In the genomic region with DNA sequence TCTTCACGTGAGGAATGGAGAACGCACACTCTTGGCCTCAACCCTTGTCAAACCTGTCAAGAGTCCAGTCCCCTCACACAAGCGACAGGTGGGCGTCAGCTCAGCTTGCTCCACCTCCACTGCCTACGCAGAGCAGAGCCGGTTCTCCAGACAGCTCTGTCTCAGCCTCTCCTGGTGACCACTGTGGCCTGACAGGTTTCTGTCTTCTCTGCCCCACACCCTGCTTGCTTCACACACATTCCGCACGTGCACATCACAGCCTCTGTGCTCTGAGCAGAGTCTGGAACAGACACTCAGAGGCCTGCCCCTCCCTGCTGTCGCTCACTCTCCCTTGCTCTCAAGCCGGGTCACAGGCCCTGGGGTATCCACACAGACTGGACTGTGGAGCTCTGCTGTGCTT, we compare ENCODE assay signal across 12 mouse cellular contexts. TPM values are rescaled to one million over a fixed set of nuclear protein-coding genes. Genes with fewer than 3 reads are reported as not detected.
A peak's percentile ranks its signal among the peaks of the same experiment; 100 is the strongest.
DNase-seq lines count a peak whose midpoint lies in the region; ATAC-seq and TF ChIP-seq lines count a peak whose summit lies in the region.
"Had no signal": no experiment of that assay in that cellular context is flagged by ENCODE, and none has a peak within 500 bp of the region (broad histone marks: within the 10 kb centered on the region; RNA-seq: fewer than 3 reads in every experiment).

No protein-coding gene starts in this region.

- DNase-seq in heart, adult 18-20 months, result no peak
- DNase-seq in left cerebral cortex, adult 2 months (ENCODE audit: extremely low spot score in 1 of 2, low spot score in 2 of 2), result no peak
- DNase-seq in left cerebral cortex, adult 9 months (ENCODE audit: low spot score in 2 of 2), result no peak
- no peak for DNase-seq in limb, embryonic 10.5 days (ENCODE audit: low spot score)
- DNase-seq: cerebellum, adult 11 months; cerebellum, postnatal 25 days; kidney, adult 2 months; thymus, postnatal 14 days had no signal

- 48% methylated on average over 10 of the region's 10 CpGs for WGBS in heart, embryonic 13.5 days
- 79% methylated on average over 10 of the region's 10 CpGs for WGBS in bone marrow, adult 2 months
- 75% methylated on average over 10 of the region's 10 CpGs for WGBS in limb, embryonic 10.5 days
- WGBS in forebrain, embryonic 13.5 days, result 76% methylated on average over 10 of the region's 10 CpGs

- ATAC-seq in heart, embryonic 13.5 days (ENCODE audit: extremely low read depth, insufficient number of reproducible peaks, low FRiP score, low TSS enrichment), result peak; percentile 42; the same call in 1 of the 2 replicates
- ATAC-seq in forebrain, embryonic 13.5 days, result no peak

- H3K4me1 ChIP-seq in heart, embryonic 13.5 days, result peaks cover 51% of the 10 kb centered on the region
- peaks cover 11% of the 10 kb centered on the region for H3K4me1 ChIP-seq in bone marrow, adult 2 months (ENCODE audit: control insufficient read depth, insufficient read depth, low read length)
- H3K4me1 ChIP-seq in limb, embryonic 10.5 days, result peaks cover 37% of the 10 kb centered on the region
- peaks cover 46% of the 10 kb centered on the region for H3K4me1 ChIP-seq in forebrain, embryonic 13.5 days

- TF ChIP-seq POLR2A in bone marrow, adult 2 months (IDR thresholded peaks at IDR 0.05; ENCODE audit: borderline replicate concordance, control insufficient read depth, low read depth, low read length), result no peak

- no peak overlapping the region for H3K4me2 ChIP-seq in heart, embryonic 13.5 days
- no peak overlapping the region for H3K4me2 ChIP-seq in forebrain, embryonic 13.5 days
- H3K4me2 ChIP-seq: midbrain, embryonic 11.5 days had no signal

- H3K27me3 ChIP-seq in heart, embryonic 13.5 days (replicated peaks), result no peaks in the 10 kb centered on the region
- H3K27me3 ChIP-seq in limb, embryonic 10.5 days (ENCODE audit: low read depth, poor library complexity, severe bottlenecking), result no peaks in the 10 kb centered on the region
- no peaks in the 10 kb centered on the region for H3K27me3 ChIP-seq in forebrain, embryonic 13.5 days

- no peak overlapping the region for H3K27ac ChIP-seq in heart, embryonic 13.5 days (replicated peaks)
- H3K27ac ChIP-seq in left cerebral cortex, adult 2 months, result peak overlapping the region; percentile 30; the same call in 1 of the 2 replicates
- peak overlapping the region; percentile 22 for H3K27ac ChIP-seq in bone marrow, adult 2 months (ENCODE audit: control insufficient read depth, insufficient read depth, low read depth, low read length, poor library complexity)
- peak overlapping the region; percentile 56; the same call in 1 of the 2 replicates for H3K27ac ChIP-seq in limb, embryonic 10.5 days
- no peak overlapping the region for H3K27ac ChIP-seq in forebrain, embryonic 13.5 days

- H3K4me3 ChIP-seq in heart, embryonic 13.5 days, result no peak overlapping the region
- H3K4me3 ChIP-seq in left cerebral cortex, adult 2 months, result no peak overlapping the region
- no peak overlapping the region for H3K4me3 ChIP-seq in bone marrow, adult 2 months (replicated peaks; ENCODE audit: control insufficient read depth, low read depth, low read length)
- no peak overlapping the region for H3K4me3 ChIP-seq in limb, embryonic 10.5 days
- no peak overlapping the region for H3K4me3 ChIP-seq in forebrain, embryonic 13.5 days

- intact Hi-C loops in left cerebral cortex, adult 2 months (cut with DNase I), result no loop called here

- H3K9me3 ChIP-seq in heart, embryonic 13.5 days, result no peaks in the 10 kb centered on the region
- no peaks in the 10 kb centered on the region for H3K9me3 ChIP-seq in limb, embryonic 10.5 days (replicated peaks)
- H3K9me3 ChIP-seq in forebrain, embryonic 13.5 days (replicated peaks), result no peaks in the 10 kb centered on the region

- no peak overlapping the region for H3K9ac ChIP-seq in heart, embryonic 13.5 days
- H3K9ac ChIP-seq in forebrain, embryonic 13.5 days, result no peak overlapping the region

- no peaks in the 10 kb centered on the region for H3K36me3 ChIP-seq in heart, embryonic 13.5 days
- H3K36me3 ChIP-seq in limb, embryonic 10.5 days, result no peaks in the 10 kb centered on the region
- H3K36me3 ChIP-seq in forebrain, embryonic 13.5 days (ENCODE audit: poor library complexity, severe bottlenecking), result no peaks in the 10 kb centered on the region

- TF ChIP-seq CTCF in left cerebral cortex, adult 2 months (IDR thresholded peaks at IDR 0.05), result no peak
- no peak for TF ChIP-seq CTCF in bone marrow, adult 2 months (IDR thresholded peaks at IDR 0.05; ENCODE audit: control insufficient read depth, insufficient read depth, low read length)

RNA-seq across cellular contexts. Expression of a gene that starts 14.0 kb away (rescaled TPM):
- 0.36 and 0.59 TPM in 2 replicates for polyA plus RNA-seq in heart, embryonic 13.5 days (2015; fragmentation: Nextera tagmentation; extraction: Ambion mirVana)
- under 1 TPM; 0.45 to 0.59 TPM for total RNA-seq in heart, adult 18-20 months (2021)
- total RNA-seq in left cerebral cortex, adult 2 months (2021), result 100 to 1,000 TPM; 329 to 334 TPM
- polyA plus RNA-seq in bone marrow, adult 2 months (2011; ENCODE audit: insufficient read depth, insufficient read length, low replicate concordance, missing spikeins), result 2.4 and 3.2 TPM in 2 replicates
- 1.4 and 1.6 TPM in 2 replicates for polyA plus RNA-seq in limb, embryonic 10.5 days (2016; fragmentation: Nextera tagmentation; extraction: Ambion mirVana)
- polyA plus RNA-seq in forebrain, embryonic 13.5 days (2015; fragmentation: Nextera tagmentation; extraction: Ambion mirVana), result 67.9 and 73.9 TPM in 2 replicates

Comparison
In these comparisons a context has a peak if more than half of its experiments do, and no peak if none do; other contexts are left out.
1. H3K27ac ChIP-seq: peak in left cerebral cortex, adult 2 months (single experiment), bone marrow, adult 2 months (single experiment) and limb, embryonic 10.5 days (single experiment); none in heart, embryonic 13.5 days (single experiment) and forebrain, embryonic 13.5 days (single experiment).
2. RNA of a gene that starts 14.0 kb away (polyA plus RNA-seq): 67.9 to 73.9 TPM in forebrain, embryonic 13.5 days; 2.4 to 3.2 TPM in bone marrow, adult 2 months, 1.4 to 1.6 TPM in limb, embryonic 10.5 days and 0.36 to 0.59 TPM in heart, embryonic 13.5 days; every median in the first group is over 10 times any median in the second.